ENCODE assay signal across 9 mouse cellular contexts in the genomic region with DNA sequence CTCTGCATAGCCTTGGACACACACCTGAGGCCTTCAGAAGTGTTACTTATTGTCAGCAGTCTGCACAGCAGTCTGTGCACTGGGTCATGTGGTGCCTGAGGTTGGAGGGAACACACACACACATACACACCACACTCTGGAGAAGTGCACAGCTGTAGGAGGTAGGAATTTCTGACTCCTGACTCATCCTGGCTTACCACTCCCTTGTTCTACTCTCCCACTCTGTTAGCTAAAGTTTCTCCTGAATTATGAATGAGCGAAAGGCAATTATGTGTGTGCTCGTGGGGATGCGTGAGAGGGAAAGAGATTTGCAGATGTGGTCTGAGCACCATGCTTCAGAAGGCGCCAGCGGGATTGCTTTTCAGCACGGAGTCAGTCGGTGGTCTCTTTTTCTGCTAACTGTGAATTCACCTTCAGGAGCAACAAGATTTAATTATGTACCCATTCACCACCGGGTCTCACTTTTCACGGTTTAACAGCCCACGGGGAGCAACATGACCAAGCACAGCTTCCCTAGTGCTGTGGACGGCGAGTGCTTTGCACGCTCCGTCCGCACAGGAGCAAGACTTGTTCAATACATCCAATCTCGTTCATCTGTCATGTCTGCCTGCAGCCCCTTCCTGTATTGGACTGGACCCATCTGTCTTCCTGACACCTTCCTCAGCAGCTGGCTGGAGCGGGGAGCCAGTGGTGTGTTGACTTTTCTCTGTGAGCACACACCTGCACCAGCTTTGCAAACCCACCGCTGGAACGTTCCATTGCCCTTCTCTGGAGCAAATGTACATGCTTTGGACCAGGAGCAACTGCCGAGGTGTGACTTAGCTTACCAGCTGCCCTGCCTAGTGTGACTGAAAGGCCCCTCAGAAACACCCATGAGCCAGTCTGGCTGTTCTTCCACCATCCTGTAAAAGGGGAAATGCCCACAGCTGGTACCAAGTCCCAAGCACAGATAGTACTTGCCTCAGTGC.
DNase-seq lines count a peak whose midpoint lies in the region; ATAC-seq and TF ChIP-seq lines count a peak whose summit lies in the region.
"Had no signal": no experiment of that assay in that cellular context is flagged by ENCODE, and none has a peak within 500 bp of the region (broad histone marks: within the 10 kb centered on the region; RNA-seq: fewer than 3 reads in every experiment).

No protein-coding gene starts in this region.

- H3K9ac ChIP-seq in kidney, embryonic 14.5 days (ENCODE audit: low read depth, low read length), result no peak overlapping the region
- no peak overlapping the region for H3K9ac ChIP-seq in hindbrain, embryonic 12.5 days
- H3K9ac ChIP-seq in neural tube, embryonic 12.5 days, result no peak overlapping the region

- 0 out of 2 replicates have a peak, but pooled peaks cover 4% of the 10 kb centered on the region for H3K27me3 ChIP-seq in kidney, embryonic 14.5 days (ENCODE audit: control insufficient read depth, insufficient read depth, low read length)
- H3K27me3 ChIP-seq in kidney, adult 2 months (replicated peaks; ENCODE audit: control insufficient read depth, insufficient read depth, low read length), result no peaks in the 10 kb centered on the region
- no peaks in the 10 kb centered on the region for H3K27me3 ChIP-seq in hindbrain, embryonic 12.5 days
- 0 out of 2 replicates have a peak, but pooled peaks cover 8% of the 10 kb centered on the region for H3K27me3 ChIP-seq in neural tube, embryonic 12.5 days (replicated peaks)

- no peaks in the 10 kb centered on the region for H3K9me3 ChIP-seq in kidney, embryonic 14.5 days (ENCODE audit: control insufficient read depth, low read length)
- no peaks in the 10 kb centered on the region for H3K9me3 ChIP-seq in hindbrain, embryonic 12.5 days (replicated peaks)
- no peaks in the 10 kb centered on the region for H3K9me3 ChIP-seq in neural tube, embryonic 12.5 days
- H3K9me3 ChIP-seq: G1E had no signal

- no peak for TF ChIP-seq CTCF in kidney, adult 2 months (conservative IDR thresholded peaks at IDR 0.05; ENCODE audit: insufficient read depth, insufficient read length, low read depth, low read length)

- TF ChIP-seq POLR2A in kidney, adult 2 months (IDR thresholded peaks at IDR 0.05; ENCODE audit: low read depth, low read length), result no peak

- 33% methylated on average over 20 of the region's 20 CpGs for WGBS in kidney, embryonic 14.5 days
- 41% methylated on average over 20 of the region's 20 CpGs for WGBS in kidney, adult 2 months
- WGBS in hindbrain, embryonic 12.5 days, result 45% methylated on average over 20 of the region's 20 CpGs
- 49% methylated on average over 20 of the region's 20 CpGs for WGBS in neural tube, embryonic 12.5 days

- H3K4me1 ChIP-seq in kidney, embryonic 14.5 days (ENCODE audit: control insufficient read depth, insufficient read depth, low read length), result peaks cover 14% of the 10 kb centered on the region
- H3K4me1 ChIP-seq in kidney, adult 2 months (ENCODE audit: control insufficient read depth, insufficient read depth, low read length), result 0 out of 2 replicates have a peak, but pooled peaks cover 3% of the 10 kb centered on the region
- peaks cover 28% of the 10 kb centered on the region for H3K4me1 ChIP-seq in hindbrain, embryonic 12.5 days
- H3K4me1 ChIP-seq in neural tube, embryonic 12.5 days, result peaks cover 23% of the 10 kb centered on the region

- ATAC-seq in kidney, embryonic 14.5 days (ENCODE audit: low FRiP score, low TSS enrichment), result peak; percentile 46; the same call in 1 of the 2 replicates
- peak; percentile 60 for ATAC-seq in hindbrain, embryonic 12.5 days (ENCODE audit: low FRiP score)
- ATAC-seq in neural tube, embryonic 12.5 days (ENCODE audit: low FRiP score, low read depth), result peak; percentile 29; the same call in 1 of the 2 replicates

- no peak for DNase-seq in kidney, adult 2 months
- peak; percentile 85 for DNase-seq in brain, adult 2 months (ENCODE audit: low read depth, low spot score)
- DNase-seq in layer of hippocampus, adult 8-10 months (ENCODE audit: low spot score in 2 of 2), result no peak
- no peak for DNase-seq in layer of hippocampus, adult 9-10 months (ENCODE audit: low spot score)
- no peak for DNase-seq in spleen, adult 18-20 months

- no peaks in the 10 kb centered on the region for H3K36me3 ChIP-seq in kidney, embryonic 14.5 days (ENCODE audit: control insufficient read depth, insufficient read depth, low read length)
- no peaks in the 10 kb centered on the region for H3K36me3 ChIP-seq in kidney, adult 2 months (ENCODE audit: control insufficient read depth, insufficient read depth, low read length)
- H3K36me3 ChIP-seq in hindbrain, embryonic 12.5 days, result no peaks in the 10 kb centered on the region
- no peaks in the 10 kb centered on the region for H3K36me3 ChIP-seq in neural tube, embryonic 12.5 days
- H3K36me3 ChIP-seq: G1E had no signal

- no peak overlapping the region for H3K27ac ChIP-seq in kidney, embryonic 14.5 days (ENCODE audit: low read depth, low read length)
- no peak overlapping the region for H3K27ac ChIP-seq in kidney, adult 2 months (ENCODE audit: insufficient read depth, low read depth, low read length)
- H3K27ac ChIP-seq in hindbrain, embryonic 12.5 days, result peak overlapping the region; percentile 1
- no peak overlapping the region for H3K27ac ChIP-seq in neural tube, embryonic 12.5 days

- no peak overlapping the region for H3K4me2 ChIP-seq in kidney, embryonic 14.5 days (replicated peaks; ENCODE audit: low read depth, low read length)
- H3K4me2 ChIP-seq in hindbrain, embryonic 12.5 days (replicated peaks), result 0 out of 2 replicates have a peak overlapping the region, but pooled peaks have one; percentile 13
- no peak overlapping the region for H3K4me2 ChIP-seq in neural tube, embryonic 12.5 days (replicated peaks)

- no peak overlapping the region for H3K4me3 ChIP-seq in kidney, embryonic 14.5 days (ENCODE audit: low read length)
- no peak overlapping the region for H3K4me3 ChIP-seq in kidney, adult 2 months (ENCODE audit: insufficient read depth, low read depth, low read length)
- no peak overlapping the region for H3K4me3 ChIP-seq in hindbrain, embryonic 12.5 days
- no peak overlapping the region for H3K4me3 ChIP-seq in neural tube, embryonic 12.5 days
